20 mouse cellular contexts compared by ENCODE assay signal in genomic region chr6:48678391-48678790, GRCm38 (mm10). TPM values are rescaled to one million over a fixed set of nuclear protein-coding genes. Genes with fewer than 3 reads are reported as not detected.
"Had no signal": no experiment of that assay in that cellular context is flagged by ENCODE, and none has a peak within 500 bp of the region (broad histone marks: within the 10 kb centered on the region; RNA-seq: fewer than 3 reads in every experiment).

No protein-coding gene starts in this region.

- ATAC-seq: lung, postnatal 0 days; midbrain, embryonic 15.5 days had no signal

- H3K4me1 ChIP-seq: limb, embryonic 13.5 days; neural tube, embryonic 13.5 days had no signal

- H3K27me3 ChIP-seq: limb, embryonic 13.5 days; liver, embryonic 13.5 days; midbrain, embryonic 12.5 days; midbrain, embryonic 15.5 days; neural tube, embryonic 13.5 days had no signal

- H3K9ac ChIP-seq: limb, embryonic 13.5 days; liver, embryonic 13.5 days; lung, embryonic 14.5 days; midbrain, embryonic 12.5 days; midbrain, embryonic 15.5 days; neural tube, embryonic 13.5 days had no signal

- H3K4me3 ChIP-seq: limb, embryonic 13.5 days; liver, embryonic 13.5 days; midbrain, embryonic 12.5 days; midbrain, embryonic 15.5 days; neural tube, embryonic 13.5 days had no signal

- H3K36me3 ChIP-seq: limb, embryonic 13.5 days; midbrain, embryonic 12.5 days; midbrain, embryonic 15.5 days; neural tube, embryonic 13.5 days had no signal

- H3K9me3 ChIP-seq: limb, embryonic 13.5 days; liver, embryonic 13.5 days; midbrain, embryonic 12.5 days; midbrain, embryonic 15.5 days; neural tube, embryonic 13.5 days had no signal

- H3K4me2 ChIP-seq: limb, embryonic 13.5 days; lung, embryonic 14.5 days; midbrain, embryonic 12.5 days; midbrain, embryonic 15.5 days; neural tube, embryonic 13.5 days had no signal

- H3K27ac ChIP-seq: limb, embryonic 13.5 days; liver, embryonic 13.5 days; macrophage; midbrain, embryonic 12.5 days; midbrain, embryonic 15.5 days; neural tube, embryonic 13.5 days; stomach, postnatal 0 days had no signal

- DNase-seq: kidney, adult 18-20 months; kidney, adult 9 months; kidney, postnatal 14 days; kidney, postnatal 4 days; left cerebral cortex, postnatal 4 days; liver; liver, embryonic 13.5 days; lung, embryonic 14.5 days; right cerebral cortex, postnatal 4 days; spleen, adult 18-20 months; thymus, postnatal 36 days had no signal

RNA-seq across cellular contexts. Expression of gene Gimap4, which starts 6.0 kb away (rescaled TPM):
- total RNA-seq: layer of hippocampus, adult 18-20 months had no signal

RNA-seq across cellular contexts. Expression of gene Gm28053, which starts 40.0 kb away (rescaled TPM):
- total RNA-seq: left cerebral cortex, postnatal 4 days had no signal
- polyA plus RNA-seq: liver, embryonic 16.5 days; macrophage; midbrain, embryonic 12.5 days; midbrain, embryonic 15.5 days had no signal
